Mouse (Mus musculus) liver, embryonic 14.5 days (tissue): ENCODE data around the gene Acot8.

ENCODE experiments used
- CTCF ChIP-seq: IDR thresholded peaks from 2 replicates; pipeline ENCODE4 v1.5.1; 2016; ENCODE audit warnings: antibody characterized with exemption, low read depth, control low read depth
- EP300 ChIP-seq: IDR thresholded peaks from 2 replicates; pipeline ENCODE4 v1.6.1; 2016; ENCODE audit warnings: antibody characterized with exemption, low read depth

DNA sequence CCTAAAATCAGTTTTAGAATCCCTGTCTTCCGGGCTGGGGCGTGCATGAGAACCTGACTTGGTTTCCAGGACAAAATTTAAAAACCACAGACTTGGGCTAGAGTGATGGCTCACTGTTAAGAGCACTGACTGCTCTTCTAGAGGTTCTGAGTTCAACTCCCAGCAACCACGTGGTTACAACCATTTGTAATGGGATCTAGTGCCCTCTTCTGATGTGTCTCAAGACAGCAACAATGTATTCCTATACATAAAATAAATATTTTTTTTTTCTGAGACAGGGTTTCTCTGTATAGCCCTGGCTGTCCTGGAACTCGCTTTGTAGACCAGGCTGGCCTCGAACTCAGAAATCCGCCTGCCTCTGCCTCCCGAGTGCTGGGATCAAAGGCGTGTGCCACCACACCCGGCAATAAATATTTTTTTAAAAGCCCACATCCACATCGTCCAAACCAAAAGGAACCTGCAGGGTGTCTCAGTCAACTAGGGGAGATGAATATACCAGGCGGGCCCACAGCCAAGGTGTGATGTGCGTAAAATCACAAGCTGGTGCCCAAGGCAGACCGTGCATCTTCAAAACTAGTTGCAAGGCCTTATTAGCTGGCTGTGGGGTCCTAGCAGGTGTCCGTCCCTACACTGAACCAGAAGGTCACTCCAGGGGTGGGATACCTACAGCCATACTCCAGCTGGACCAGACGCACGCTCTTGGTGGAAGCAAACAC is 27.5 kb upstream of the Acot8 start:
- TF ChIP-seq CTCF (no peak), EP300 (no peak)
